Mouse (Mus musculus): ENCODE data around the gene Plekhg4. TPM values are rescaled to one million over a fixed set of nuclear protein-coding genes. Genes with fewer than 3 reads are reported as not detected.

Gene Plekhg4
- polyA plus RNA-seq, 1 experiment from 2014 or later, result 0.26 TPM

GRCm38 (mm10) chr8:105403467-105403866, 30.4 kb downstream of the Plekhg4 start:
- Histone ChIP-seq H3K27me3 (ENCODE audit: control insufficient read depth, insufficient read depth, low read length) (no peaks in the 10 kb centered on the region), H3K36me3 (ENCODE audit: control insufficient read depth, insufficient read depth, low read length) (no peaks in the 10 kb centered on the region), H3K4me3 (ENCODE audit: low read depth, low read length) (no peak overlapping the region), H3K4me1 (replicated peaks; ENCODE audit: control insufficient read depth, insufficient read depth, low read length) (no peaks in the 10 kb centered on the region), H3K9ac (ENCODE audit: low read depth, low read length) (no peak overlapping the region), H3K27ac (ENCODE audit: low read depth, low read length) (no peak overlapping the region), H3K4me2 (replicated peaks; ENCODE audit: low read depth, low read length) (no peak overlapping the region), H3K9me3 (ENCODE audit: control insufficient read depth, low read length) (no peaks in the 10 kb centered on the region)
- WGBS, result 95% methylated on average over 8 of the region's 8 CpGs
- no peak for ATAC-seq (ENCODE audit: low FRiP score)
- DNase-seq (ENCODE audit: low spot score), result no peak

GRCm38 (mm10) chr8:105404496-105404895, 31.4 kb downstream of the Plekhg4 start:
- ATAC-seq (ENCODE audit: low FRiP score), result no peak
- Histone ChIP-seq H3K4me2 (replicated peaks; ENCODE audit: low read depth, low read length) (no peak overlapping the region), H3K27ac (ENCODE audit: low read depth, low read length) (no peak overlapping the region), H3K4me3 (ENCODE audit: low read depth, low read length) (no peak overlapping the region), H3K4me1 (replicated peaks; ENCODE audit: control insufficient read depth, insufficient read depth, low read length) (no peaks in the 10 kb centered on the region), H3K36me3 (ENCODE audit: control insufficient read depth, insufficient read depth, low read length) (no peaks in the 10 kb centered on the region), H3K9ac (ENCODE audit: low read depth, low read length) (no peak overlapping the region), H3K9me3 (ENCODE audit: control insufficient read depth, low read length) (no peaks in the 10 kb centered on the region), H3K27me3 (ENCODE audit: control insufficient read depth, insufficient read depth, low read length) (no peaks in the 10 kb centered on the region)
- DNase-seq (ENCODE audit: low spot score), result no peak
- 46% methylated on average over 1 of the region's 1 CpGs for WGBS

- Histone ChIP-seq H3K9ac (ENCODE audit: low read depth, low read length) (no peak overlapping the region), H3K4me2 (replicated peaks; ENCODE audit: low read depth, low read length) (no peak overlapping the region), H3K27ac (ENCODE audit: low read depth, low read length) (no peak overlapping the region), H3K4me1 (replicated peaks; ENCODE audit: control insufficient read depth, insufficient read depth, low read length) (no peaks in the 10 kb centered on the region), H3K27me3 (ENCODE audit: control insufficient read depth, insufficient read depth, low read length) (no peaks in the 10 kb centered on the region), H3K9me3 (ENCODE audit: control insufficient read depth, low read length) (no peaks in the 10 kb centered on the region), H3K36me3 (ENCODE audit: control insufficient read depth, insufficient read depth, low read length) (no peaks in the 10 kb centered on the region), H3K4me3 (ENCODE audit: low read depth, low read length) (no peak overlapping the region)
- no peak for ATAC-seq (ENCODE audit: low FRiP score)
- DNase-seq (ENCODE audit: low spot score), result no peak
- WGBS, result 82% methylated on average over 10 of the region's 10 CpGs
These were observed 33.3 kb downstream of the Plekhg4 start for GRCm38 (mm10) chr8:105406416-105406815.

- Histone ChIP-seq H3K4me1 (replicated peaks; ENCODE audit: control insufficient read depth, insufficient read depth, low read length) (no peaks in the 10 kb centered on the region), H3K36me3 (ENCODE audit: control insufficient read depth, insufficient read depth, low read length) (no peaks in the 10 kb centered on the region), H3K27ac (ENCODE audit: low read depth, low read length) (no peak overlapping the region), H3K4me3 (ENCODE audit: low read depth, low read length) (no peak overlapping the region), H3K4me2 (replicated peaks; ENCODE audit: low read depth, low read length) (no peak overlapping the region), H3K9me3 (ENCODE audit: control insufficient read depth, low read length) (no peaks in the 10 kb centered on the region), H3K9ac (ENCODE audit: low read depth, low read length) (no peak overlapping the region), H3K27me3 (ENCODE audit: control insufficient read depth, insufficient read depth, low read length) (no peaks in the 10 kb centered on the region)
- 69% methylated on average over 7 of the region's 7 CpGs for WGBS
- no peak for DNase-seq (ENCODE audit: low spot score)
- no peak for ATAC-seq (ENCODE audit: low FRiP score)
These were observed 35.3 kb downstream of the Plekhg4 start for GRCm38 (mm10) chr8:105408331-105408730.

- ATAC-seq (ENCODE audit: low FRiP score) (no peak), DNase-seq (ENCODE audit: low spot score) (no peak)
- H3K36me3 ChIP-seq (ENCODE audit: control insufficient read depth, insufficient read depth, low read length), result no peaks in the 10 kb centered on the region
- H3K9ac ChIP-seq (ENCODE audit: low read depth, low read length), result no peak overlapping the region
- no peak overlapping the region for H3K4me3 ChIP-seq (ENCODE audit: low read depth, low read length)
- WGBS, result 92% methylated on average over 6 of the region's 6 CpGs
- no peaks in the 10 kb centered on the region for H3K27me3 ChIP-seq (ENCODE audit: control insufficient read depth, insufficient read depth, low read length)
- no peaks in the 10 kb centered on the region for H3K9me3 ChIP-seq (ENCODE audit: control insufficient read depth, low read length)
- no peaks in the 10 kb centered on the region for H3K4me1 ChIP-seq (replicated peaks; ENCODE audit: control insufficient read depth, insufficient read depth, low read length)
- H3K27ac ChIP-seq (ENCODE audit: low read depth, low read length), result no peak overlapping the region
- H3K4me2 ChIP-seq (replicated peaks; ENCODE audit: low read depth, low read length), result no peak overlapping the region
These were observed 36.9 kb downstream of the Plekhg4 start for GRCm38 (mm10) chr8:105409947-105410346.

- ATAC-seq (ENCODE audit: low FRiP score) (peak; percentile 77), DNase-seq (ENCODE audit: low spot score) (peak; percentile 72)
- no peaks in the 10 kb centered on the region for H3K27me3 ChIP-seq (ENCODE audit: control insufficient read depth, insufficient read depth, low read length)
- H3K4me3 ChIP-seq (ENCODE audit: low read depth, low read length), result peak within 1 kb of the TSS; percentile 25
- H3K4me1 ChIP-seq (replicated peaks; ENCODE audit: control insufficient read depth, insufficient read depth, low read length), result no peaks in the 10 kb centered on the region
- H3K27ac ChIP-seq (ENCODE audit: low read depth, low read length), result no peak within 1 kb of the TSS
- WGBS, result under 1% methylated on average over 34 of the region's 34 CpGs
- H3K9me3 ChIP-seq (ENCODE audit: control insufficient read depth, low read length), result no peaks in the 10 kb centered on the region
- peak within 1 kb of the TSS; percentile 37 for H3K4me2 ChIP-seq (replicated peaks; ENCODE audit: low read depth, low read length)
- no peak within 1 kb of the TSS for H3K9ac ChIP-seq (ENCODE audit: low read depth, low read length)
- H3K36me3 ChIP-seq (ENCODE audit: control insufficient read depth, insufficient read depth, low read length), result no peaks in the 10 kb centered on the region
These were observed 40.3 kb downstream of the Plekhg4 start, which contains the start of the genes Kctd19 and Lrrc36 for GRCm38 (mm10) chr8:105413391-105413790. TSS of gene Kctd19 (minus strand) at chr8:105413502. TSS of gene Lrrc36 (plus strand) at chr8:105413571.

GRCm38 (mm10) chr8:105418992-105419391, 45.9 kb downstream of the Plekhg4 start:
- Histone ChIP-seq H3K27ac (ENCODE audit: low read depth, low read length) (no peak overlapping the region), H3K27me3 (ENCODE audit: control insufficient read depth, insufficient read depth, low read length) (no peaks in the 10 kb centered on the region), H3K36me3 (ENCODE audit: control insufficient read depth, insufficient read depth, low read length) (no peaks in the 10 kb centered on the region), H3K9me3 (ENCODE audit: control insufficient read depth, low read length) (no peaks in the 10 kb centered on the region), H3K9ac (ENCODE audit: low read depth, low read length) (no peak overlapping the region), H3K4me1 (replicated peaks; ENCODE audit: control insufficient read depth, insufficient read depth, low read length) (no peaks in the 10 kb centered on the region), H3K4me3 (ENCODE audit: low read depth, low read length) (no peak overlapping the region), H3K4me2 (replicated peaks; ENCODE audit: low read depth, low read length) (no peak overlapping the region)
- no peak for DNase-seq (ENCODE audit: low spot score)
- 77% methylated on average over 2 of the region's 2 CpGs for WGBS
- no peak for ATAC-seq (ENCODE audit: low FRiP score)

- Histone ChIP-seq H3K27me3 (ENCODE audit: control insufficient read depth, insufficient read depth, low read length) (no peaks in the 10 kb centered on the region), H3K4me1 (replicated peaks; ENCODE audit: control insufficient read depth, insufficient read depth, low read length) (no peaks in the 10 kb centered on the region), H3K27ac (ENCODE audit: low read depth, low read length) (no peak overlapping the region), H3K36me3 (ENCODE audit: control insufficient read depth, insufficient read depth, low read length) (no peaks in the 10 kb centered on the region), H3K9me3 (ENCODE audit: control insufficient read depth, low read length) (no peaks in the 10 kb centered on the region), H3K4me2 (replicated peaks; ENCODE audit: low read depth, low read length) (no peak overlapping the region), H3K4me3 (ENCODE audit: low read depth, low read length) (no peak overlapping the region), H3K9ac (ENCODE audit: low read depth, low read length) (no peak overlapping the region)
- ATAC-seq (ENCODE audit: low FRiP score) (no peak), DNase-seq (ENCODE audit: low spot score) (no peak)
- 93% methylated on average over 4 of the region's 4 CpGs for WGBS
These were observed 46.7 kb downstream of the Plekhg4 start for GRCm38 (mm10) chr8:105419800-105420199.

GRCm38 (mm10) chr8:105422006-105422405, 48.9 kb downstream of the Plekhg4 start:
- Histone ChIP-seq H3K4me1 (replicated peaks; ENCODE audit: control insufficient read depth, insufficient read depth, low read length) (no peaks in the 10 kb centered on the region), H3K9me3 (ENCODE audit: control insufficient read depth, low read length) (no peaks in the 10 kb centered on the region), H3K36me3 (ENCODE audit: control insufficient read depth, insufficient read depth, low read length) (no peaks in the 10 kb centered on the region), H3K4me2 (replicated peaks; ENCODE audit: low read depth, low read length) (no peak overlapping the region), H3K27me3 (ENCODE audit: control insufficient read depth, insufficient read depth, low read length) (no peaks in the 10 kb centered on the region), H3K4me3 (ENCODE audit: low read depth, low read length) (no peak overlapping the region), H3K27ac (ENCODE audit: low read depth, low read length) (no peak overlapping the region), H3K9ac (ENCODE audit: low read depth, low read length) (no peak overlapping the region)
- ATAC-seq (ENCODE audit: low FRiP score), result no peak
- WGBS, result 72% methylated on average over 1 of the region's 1 CpGs
- DNase-seq (ENCODE audit: low spot score), result no peak

Data from hindbrain, embryonic 11.5 days (tissue).